Mouse (Mus musculus) E14TG2a.4 (cell line): ENCODE data around the gene Ppil6.

ENCODE experiments used
- CTCF ChIP-seq: conservative IDR thresholded peaks from 2 replicates; pipeline ENCODE4 v1.5.1; 2014; ENCODE audit warnings: low read length
- NANOG ChIP-seq: IDR thresholded peaks from 2 replicates; pipeline ENCODE4 v1.6.1; 2014; ENCODE audit warnings: borderline replicate concordance, low read length, mixed read lengths

- TF ChIP-seq NANOG: no peak
- TF ChIP-seq CTCF: no peak
Measured at GRCm38 (mm10) chr10:41552847-41553589, 62.8 kb downstream of the Ppil6 start.
